Mouse (Mus musculus) heart, postnatal 0 days (tissue): ENCODE measurements around the gene Olfr351. TPM values are rescaled to one million over a fixed set of nuclear protein-coding genes. Genes with fewer than 3 reads are reported as not detected.

Source experiments
- ATAC-seq: fragments of 200-750 bp; cut with Nextera tagmentation; 2 replicates; pipeline ENCODE4 v1.8.0; 2017; ENCODE audit warnings: low read depth, moderate number of reproducible peaks, moderate library complexity; ENCODE audit not compliant: insufficient read depth
- DNase-seq: peaks from one replicate; pipeline ENCODE4 v3.0.0-alpha.2; 2016; ENCODE audit warnings: low spot score
- H3K27ac ChIP-seq: fragments of 300-500 bp; sonication (generic); 2 replicates; pipeline ENCODE4 v1.5.1; 2014; ENCODE audit warnings: low read depth, mild to moderate bottlenecking
- H3K27me3 ChIP-seq: fragments of 300-500 bp; sonication (generic); 2 replicates; pipeline ENCODE4 v1.6.1; 2014; ENCODE audit warnings: low read length, mixed read lengths; ENCODE audit not compliant: control insufficient read depth, insufficient read depth
- H3K36me3 ChIP-seq: fragments of 300-500 bp; sonication (generic); replicated peaks from 2 replicates; pipeline ENCODE4 v1.6.1; 2014; ENCODE audit warnings: low read length, mixed read lengths; ENCODE audit not compliant: control insufficient read depth, insufficient read depth
- H3K4me1 ChIP-seq: fragments of 300-500 bp; sonication (generic); 2 replicates; pipeline ENCODE4 v1.6.1; 2014; ENCODE audit warnings: antibody characterized with exemption; ENCODE audit not compliant: control insufficient read depth, insufficient read depth
- H3K4me2 ChIP-seq: fragments of 300-500 bp; sonication (generic); 2 replicates; pipeline ENCODE4 v1.6.1; 2014; ENCODE audit warnings: low read depth, mild to moderate bottlenecking, low read length, moderate library complexity
- H3K4me3 ChIP-seq: fragments of 300-500 bp; sonication (generic); 2 replicates; pipeline ENCODE4 v1.5.1; 2014; ENCODE audit warnings: low read depth, low read length
- H3K9ac ChIP-seq: fragments of 300-500 bp; sonication (generic); replicated peaks from 2 replicates; pipeline ENCODE4 v1.6.1; 2014; ENCODE audit warnings: low read depth, low read length, mixed read lengths
- H3K9me3 ChIP-seq: fragments of 300-500 bp; sonication (generic); replicated peaks from 2 replicates; pipeline ENCODE4 v1.6.1; 2016; ENCODE audit warnings: low read length; ENCODE audit not compliant: control insufficient read depth
- CTCF ChIP-seq: IDR thresholded peaks from 2 replicates; pipeline ENCODE4 v1.5.1; 2016; ENCODE audit warnings: antibody characterized with exemption, control low read depth, low read depth
- EP300 ChIP-seq: IDR thresholded peaks from 2 replicates; pipeline ENCODE4 v1.6.1; 2016; ENCODE audit warnings: antibody characterized with exemption, low read depth
- WGBS: fragments of 180-500 bp; shearing (Covaris S2); extraction: QIAGEN DNeasy Blood & Tissue Kit; methylation state at CpG from one replicate; pipeline ENCODE4 v1.1.7; 2014; 5-methylcytosine and 5-hydroxymethylcytosine counted together
- polyA plus RNA-seq: library from polyadenylated mRNA; unstranded; fragments of >200 nt; fragmentation: Nextera tagmentation; extraction: Ambion mirVana; gene quantifications from 2 replicates; pipeline ENCODE4 v1.2.1, GENCODE M21; 2015
- total RNA-seq: library from RNA; depleted of rRNA; stranded (reverse); fragments of >200 nt; gene quantifications from 2 replicates; pipeline ENCODE4 v1.2.3, GENCODE M21; 2014; ENCODE audit warnings: low replicate concordance; rRNA removed

Olfr351 gene
- total RNA-seq (not detected in 2 replicates), polyA plus RNA-seq (not detected in 2 replicates)

GRCm38 (mm10) chr2:36862560-36862959 lies at the start of gene Olfr351:
TSS of gene Olfr351 (minus strand) at chr2:36862660.
- WGBS = 53% methylated on average over 1 of the region's 1 CpGs
- ATAC-seq (no peak), DNase-seq (no peak)
- no peak for TF ChIP-seq CTCF
- no peak for TF ChIP-seq EP300
- H3K4me2 ChIP-seq = no peak within 1 kb of the TSS
- no peaks in the 10 kb centered on the region for H3K27me3 ChIP-seq
- H3K4me3 ChIP-seq = no peak within 1 kb of the TSS
- no peak within 1 kb of the TSS for H3K9ac ChIP-seq
- H3K9me3 ChIP-seq = peaks cover 17% of the 10 kb centered on the region; the same call in 1 of the 2 replicates
- H3K36me3 ChIP-seq = no peaks in the 10 kb centered on the region
- no peaks in the 10 kb centered on the region for H3K4me1 ChIP-seq
- H3K27ac ChIP-seq = no peak within 1 kb of the TSS

DNA sequence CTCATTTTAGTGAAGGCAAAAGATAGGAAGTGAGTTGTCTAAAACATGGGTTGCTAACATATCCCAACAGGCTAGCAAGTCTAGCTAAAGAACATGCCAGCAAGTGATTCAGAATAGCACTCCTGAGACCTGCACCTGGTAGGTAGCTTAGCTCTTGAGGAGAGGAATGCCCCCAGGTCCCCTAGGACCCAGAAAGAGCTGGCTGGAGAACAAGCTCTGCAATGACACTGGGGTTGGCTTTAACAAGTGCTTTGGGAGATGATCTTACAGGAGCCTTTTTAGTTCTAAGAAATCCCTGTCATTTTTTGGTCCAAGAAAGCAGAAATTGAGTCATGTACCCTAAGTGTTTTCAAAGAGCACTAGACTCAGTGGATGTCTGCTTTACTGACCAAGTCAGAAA lies 42.9 kb upstream of the Olfr351 start, which contains the start of gene Olfr354:
Gene Olfr354 (plus strand): TSS at position 301 of the 400 bp plus-strand sequence.
- Histone ChIP-seq H3K27me3 (no peaks in the 10 kb centered on the region), H3K4me1 (no peaks in the 10 kb centered on the region), H3K9ac (no peak within 1 kb of the TSS), H3K9me3 (peaks cover 5% of the 10 kb centered on the region; the same call in 1 of the 2 replicates), H3K36me3 (no peaks in the 10 kb centered on the region), H3K4me2 (no peak within 1 kb of the TSS), H3K27ac (no peak within 1 kb of the TSS), H3K4me3 (no peak within 1 kb of the TSS)
- no peak for ATAC-seq
- no peak for DNase-seq
- TF ChIP-seq EP300 = no peak
- TF ChIP-seq CTCF = no peak

- H3K9ac ChIP-seq = no peak overlapping the region
- H3K4me1 ChIP-seq = no peaks in the 10 kb centered on the region
- no peak for DNase-seq
- no peaks in the 10 kb centered on the region for H3K36me3 ChIP-seq
- no peak overlapping the region for H3K27ac ChIP-seq
- H3K9me3 ChIP-seq = 0 out of 2 replicates have a peak, but pooled peaks cover 10% of the 10 kb centered on the region
- H3K4me2 ChIP-seq = no peak overlapping the region
- TF ChIP-seq CTCF = no peak
- TF ChIP-seq EP300 = no peak
- H3K4me3 ChIP-seq = no peak overlapping the region
- H3K27me3 ChIP-seq = no peaks in the 10 kb centered on the region
- no peak for ATAC-seq
Measured at GRCm38 (mm10) chr2:36897114-36897513, 34.7 kb upstream of the Olfr351 start.

GRCm38 (mm10) chr2:36892836-36893235 lies 30.4 kb upstream of the Olfr351 start, which contains the start of gene Olfr353:
TSS of gene Olfr353 (minus strand) at chr2:36892936.
- DNase-seq = no peak
- no peak for TF ChIP-seq EP300
- TF ChIP-seq CTCF = no peak
- H3K36me3 ChIP-seq = no peaks in the 10 kb centered on the region
- no peak within 1 kb of the TSS for H3K9ac ChIP-seq
- H3K27ac ChIP-seq = no peak within 1 kb of the TSS
- no peaks in the 10 kb centered on the region for H3K4me1 ChIP-seq
- ATAC-seq = no peak
- no peaks in the 10 kb centered on the region for H3K27me3 ChIP-seq
- no peak within 1 kb of the TSS for H3K4me2 ChIP-seq
- no peaks in the 10 kb centered on the region; the same call in 1 of the 2 replicates for H3K9me3 ChIP-seq
- H3K4me3 ChIP-seq = no peak within 1 kb of the TSS

- no peak within 1 kb of the TSS for H3K27ac ChIP-seq
- no peak within 1 kb of the TSS for H3K9ac ChIP-seq
- no peak within 1 kb of the TSS for H3K4me3 ChIP-seq
- no peak within 1 kb of the TSS for H3K4me2 ChIP-seq
- TF ChIP-seq CTCF (no peak), EP300 (no peak)
- no peaks in the 10 kb centered on the region for H3K4me1 ChIP-seq
- WGBS = 63% methylated on average over 1 of the region's 1 CpGs
- ATAC-seq (no peak), DNase-seq (no peak)
- H3K27me3 ChIP-seq = no peaks in the 10 kb centered on the region
- no peaks in the 10 kb centered on the region for H3K36me3 ChIP-seq
- H3K9me3 ChIP-seq = peaks cover 20% of the 10 kb centered on the region; the same call in 1 of the 2 replicates
Measured at GRCm38 (mm10) chr2:36868160-36868559, 5.7 kb upstream of the Olfr351 start, which contains the start of gene Olfr352. TSS of gene Olfr352 (plus strand) at chr2:36868460.

DNA sequence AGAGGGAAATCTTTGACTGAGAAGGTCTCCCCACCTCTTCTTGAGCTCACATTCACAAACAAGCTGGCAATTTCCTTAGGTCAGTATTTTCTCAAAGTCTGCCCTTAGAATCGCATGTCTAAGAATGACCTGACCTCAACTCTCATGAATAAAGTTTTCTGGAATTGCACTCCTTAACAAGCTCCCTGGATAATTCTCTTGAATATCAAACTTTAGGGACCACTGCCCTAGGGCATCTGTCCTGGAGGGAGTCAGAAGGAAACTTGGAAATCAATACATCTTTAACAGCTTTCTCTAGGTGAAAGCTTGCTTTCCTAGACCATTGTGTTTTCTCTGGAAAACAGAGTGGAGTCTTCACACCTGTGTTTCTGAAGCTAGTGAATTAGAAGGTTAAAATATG lies 16.4 kb downstream of the Olfr351 start, which contains the start of gene Olfr350:
Gene Olfr350 (plus strand): TSS at position 301 of the 400 bp plus-strand sequence.
- no peak for DNase-seq
- Histone ChIP-seq H3K4me3 (no peak within 1 kb of the TSS), H3K4me2 (no peak within 1 kb of the TSS), H3K27me3 (no peaks in the 10 kb centered on the region), H3K9me3 (0 out of 2 replicates have a peak, but pooled peaks cover 10% of the 10 kb centered on the region), H3K9ac (no peak within 1 kb of the TSS), H3K36me3 (no peaks in the 10 kb centered on the region), H3K4me1 (no peaks in the 10 kb centered on the region), H3K27ac (no peak within 1 kb of the TSS)
- no peak for ATAC-seq
- WGBS = 74% methylated on average over 1 of the region's 1 CpGs
- TF ChIP-seq CTCF (no peak), EP300 (no peak)
